Mouse (Mus musculus) liver, embryonic 14 days (tissue): ENCODE results near the gene Slc11a1. TPM values are rescaled to one million over a fixed set of nuclear protein-coding genes. Genes with fewer than 3 reads are reported as not detected.

Source experiments
- polyA plus RNA-seq: library from polyadenylated mRNA; depleted of rRNA; stranded (reverse); fragments of >200 nt; gene quantifications from 2 replicates; pipeline ENCODE4 v1.2.3, GENCODE M21; 2012; rRNA removed

Slc11a1 gene
- 8.0 and 13.7 TPM in 2 replicates for polyA plus RNA-seq

DNA sequence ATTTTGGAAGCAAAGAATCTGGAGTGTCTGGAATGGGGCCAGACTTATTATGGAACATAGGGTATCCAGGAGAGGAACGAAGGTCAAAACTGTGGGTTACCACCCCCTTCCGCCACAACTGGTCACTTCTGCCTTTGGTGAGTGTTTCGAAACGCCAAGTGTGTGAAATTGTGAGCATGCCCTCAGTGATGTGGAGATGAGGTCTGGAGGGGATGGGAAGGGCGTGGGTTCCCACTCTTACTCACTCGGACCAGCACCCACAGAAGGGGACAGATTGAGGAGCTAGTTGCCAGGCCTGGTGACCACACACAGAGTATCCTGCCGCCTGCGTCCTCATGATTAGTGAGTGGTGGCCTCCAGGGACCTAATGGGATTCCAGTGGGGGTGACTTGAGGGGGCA is at the start of gene Slc11a1:
Slc11a1 (plus strand) TSS at position 216 of the 400 bp plus-strand sequence.

DNA sequence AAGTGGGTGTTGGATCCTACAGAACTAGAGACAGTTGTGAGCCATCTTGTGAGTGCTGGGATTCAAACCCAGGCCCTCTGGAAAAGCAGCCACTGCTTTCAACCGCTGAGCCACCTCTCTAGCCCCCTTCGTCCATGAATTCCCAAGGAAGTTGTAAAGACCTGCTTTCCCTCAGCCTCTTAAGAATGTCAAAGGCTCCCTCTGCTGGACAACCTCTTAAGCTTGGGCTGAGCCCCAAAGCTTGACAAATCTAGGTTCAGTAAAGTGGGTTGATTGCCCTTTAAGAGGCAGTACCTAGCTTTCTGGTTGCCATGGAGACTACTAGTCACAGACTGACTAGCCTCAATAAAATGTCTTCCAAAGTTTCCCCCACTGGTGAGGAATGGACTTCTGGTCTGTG is 13.2 kb upstream of the Slc11a1 start, which contains the start of gene Catip:
Catip (plus strand) TSS at position 297 of the 400 bp plus-strand sequence.

DNA sequence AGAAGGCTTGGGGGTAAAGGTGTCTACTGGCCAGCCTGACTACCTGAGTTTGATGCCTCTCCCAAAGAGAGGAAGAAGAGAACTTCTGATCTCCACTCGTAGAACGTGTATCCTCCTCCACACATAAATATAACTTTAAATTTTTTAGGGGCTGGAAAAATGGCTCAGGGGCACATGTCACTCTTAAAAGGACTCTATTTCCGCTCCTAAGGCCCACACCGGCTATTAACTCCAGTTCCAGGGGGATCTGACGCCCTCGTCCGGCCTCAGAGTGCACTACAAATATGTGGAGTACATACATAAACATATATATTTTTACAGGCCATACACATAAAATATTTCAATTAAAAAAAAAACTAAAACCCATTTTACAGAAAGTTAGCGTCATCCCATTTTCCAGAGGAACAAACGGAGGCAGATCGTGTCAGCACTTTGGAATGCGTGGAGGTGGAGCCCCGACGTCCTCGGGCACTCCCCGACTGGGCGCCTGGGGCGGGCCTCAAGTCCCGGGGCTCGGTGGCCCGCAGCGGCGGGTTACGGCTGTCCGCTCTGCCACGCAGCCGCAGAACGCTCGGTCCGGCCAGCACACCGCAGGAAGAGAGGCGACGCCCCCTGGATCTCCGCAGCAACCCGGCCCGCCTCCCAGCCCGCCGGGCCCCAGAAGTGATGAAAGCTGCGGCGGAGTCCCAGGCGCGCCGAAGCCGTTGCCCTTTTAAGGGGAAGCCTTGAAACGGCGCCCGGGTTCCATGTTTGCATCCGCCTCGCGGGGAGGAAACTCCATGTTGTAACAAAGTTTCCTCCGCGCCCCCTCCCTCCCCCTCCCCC is 16.1 kb downstream of the Slc11a1 start, which contains the start of gene Ctdsp1:
Ctdsp1 (plus strand) TSS at position 586 of the 825 bp plus-strand sequence.

DNA sequence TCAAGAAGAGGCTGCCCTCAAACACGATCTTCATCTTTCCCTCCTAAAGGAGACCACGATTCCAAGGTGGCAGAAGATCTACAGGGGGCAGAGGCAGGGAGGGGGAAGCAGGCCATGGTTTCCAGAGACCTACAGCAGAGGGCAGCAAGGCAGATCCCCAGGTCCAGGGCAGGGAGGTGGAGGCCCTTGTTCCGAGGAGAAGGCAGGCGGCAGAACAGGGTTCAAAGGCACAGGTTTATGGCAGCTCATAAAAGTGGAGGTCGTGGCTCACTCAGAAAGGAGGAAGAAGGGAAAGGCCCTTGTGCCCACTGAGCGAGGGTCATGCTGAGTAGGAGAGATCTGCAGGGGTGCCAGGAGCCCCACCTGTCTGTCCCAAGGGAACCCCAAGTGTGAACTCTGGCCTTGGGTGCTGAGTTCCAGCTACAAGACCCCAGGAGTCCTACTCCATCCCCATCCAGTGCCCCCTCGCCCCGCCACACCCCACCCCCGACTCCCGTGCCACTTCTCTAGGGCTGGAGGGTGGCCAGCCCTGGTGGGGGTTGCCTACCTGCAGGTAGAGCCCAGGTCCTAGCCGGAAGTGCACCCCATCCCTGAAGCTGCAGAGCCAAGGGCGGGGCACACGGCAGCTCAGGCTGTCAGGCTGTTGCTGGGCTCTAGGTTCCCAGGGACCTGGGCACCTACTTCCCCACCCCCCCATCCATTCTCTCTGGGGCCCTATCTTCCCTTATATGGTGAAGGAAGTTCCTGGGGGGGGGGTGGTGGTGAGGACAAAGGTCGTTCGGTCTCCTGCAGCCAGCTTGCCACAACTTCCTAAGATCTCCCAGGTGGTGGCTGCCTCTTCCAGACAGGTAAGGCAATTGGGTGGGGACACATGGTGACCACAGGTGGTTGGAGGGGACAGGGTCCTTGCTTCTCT is 33.9 kb downstream of the Slc11a1 start, which contains the start of gene Vil1:
Vil1 (plus strand) TSS at position 788 of the 916 bp plus-strand sequence.

Other genes with a start within 250 kb of the Slc11a1 start
- 0.05 and 0.07 TPM in 2 replicates for gene Rufy4, start 249.7 kb upstream of the Slc11a1 start, polyA plus RNA-seq
- 0.53 and 0.91 TPM in 2 replicates for gene Cxcr2, start 221.2 kb upstream of the Slc11a1 start, polyA plus RNA-seq
- 0.06 TPM in 1 of 2 replicates, not detected in the other for gene Cxcr1, start 180.6 kb upstream of the Slc11a1 start, polyA plus RNA-seq
- gene Arpc2, start 139.1 kb upstream of the Slc11a1 start, polyA plus RNA-seq: 95.7 and 105 TPM in 2 replicates
- 0.38 and 0.45 TPM in 2 replicates for gene Gpbar1, start 96.6 kb upstream of the Slc11a1 start, polyA plus RNA-seq
- gene Aamp, start 90.5 kb upstream of the Slc11a1 start, polyA plus RNA-seq: 56.1 and 58.3 TPM in 2 replicates
- 16.0 and 16.4 TPM in 2 replicates for gene Pnkd, start 90.3 kb upstream of the Slc11a1 start, polyA plus RNA-seq
- gene Tmbim1, start 69.6 kb upstream of the Slc11a1 start, polyA plus RNA-seq: 7.7 and 8.7 TPM in 2 replicates
- 0.06 and 0.11 TPM in 2 replicates for gene Catip, start 13.1 kb upstream of the Slc11a1 start, polyA plus RNA-seq
- 32.1 and 35.4 TPM in 2 replicates for gene Ctdsp1, start 16.3 kb downstream of the Slc11a1 start, polyA plus RNA-seq
- gene Vil1, start 34.2 kb downstream of the Slc11a1 start, polyA plus RNA-seq: 0.34 and 0.36 TPM in 2 replicates
- 23.4 and 28.6 TPM in 2 replicates for gene Cnot9, start 130.9 kb downstream of the Slc11a1 start, polyA plus RNA-seq
- 0.01 TPM in 2 replicates for gene Plcd4, start 167.7 kb downstream of the Slc11a1 start, polyA plus RNA-seq
- gene Usp37, start 169.1 kb downstream of the Slc11a1 start, polyA plus RNA-seq: 4.5 and 5.5 TPM in 2 replicates
- 2.6 and 3.3 TPM in 2 replicates for gene Zfp142, start 213.1 kb downstream of the Slc11a1 start, polyA plus RNA-seq
- 9.0 and 10.6 TPM in 2 replicates for gene Bcs1l, start 213.1 kb downstream of the Slc11a1 start, polyA plus RNA-seq
- gene Rnf25, start 226.2 kb downstream of the Slc11a1 start, polyA plus RNA-seq: 20.9 and 23.6 TPM in 2 replicates
- 0.18 and 0.20 TPM in 2 replicates for gene Stk36, start 226.2 kb downstream of the Slc11a1 start, polyA plus RNA-seq